Mouse (Mus musculus) small intestine, adult 2 months (tissue): Measurements from ENCODE around the gene Dll1. TPM values are rescaled to one million over a fixed set of nuclear protein-coding genes. Genes with fewer than 3 reads are reported as not detected.
A peak's percentile ranks its signal among the peaks of the same experiment; 100 is the strongest.

Source experiments
- H3K27ac ChIP-seq: fragments of 200-500 bp; 2 replicates; pipeline ENCODE4 v1.5.1; 2012; ENCODE audit warnings: low read depth, low read length, control low read depth, inconsistent platforms; ENCODE audit not compliant: insufficient read depth
- H3K27me3 ChIP-seq: fragments of 200-500 bp; 2 replicates; pipeline ENCODE4 v1.6.1; 2012; ENCODE audit warnings: mild to moderate bottlenecking, moderate library complexity, low read length, inconsistent platforms; ENCODE audit not compliant: control insufficient read depth, insufficient read depth
- H3K36me3 ChIP-seq: fragments of 200-500 bp; 2 replicates; pipeline ENCODE4 v1.6.1; 2012; ENCODE audit warnings: mild to moderate bottlenecking, low read length, control low read depth, inconsistent platforms; ENCODE audit not compliant: control insufficient read depth, insufficient read depth
- H3K4me1 ChIP-seq: fragments of 200-500 bp; 2 replicates; pipeline ENCODE4 v1.6.1; 2012; ENCODE audit warnings: low read length, inconsistent platforms, mixed read lengths; ENCODE audit not compliant: control insufficient read depth, insufficient read depth, insufficient read length
- H3K4me3 ChIP-seq: fragments of 200-500 bp; 2 replicates; pipeline ENCODE4 v1.5.1; 2012; ENCODE audit warnings: low read depth, mild to moderate bottlenecking, control low read depth, inconsistent platforms, low read length, moderate library complexity
- CTCF ChIP-seq: fragments of 200-500 bp; IDR thresholded peaks from 2 replicates; pipeline ENCODE4 v1.5.1; 2012; ENCODE audit warnings: low read depth, mild to moderate bottlenecking, control low read depth, inconsistent platforms, low read length, moderate library complexity, mixed read lengths; ENCODE audit not compliant: insufficient replicate concordance, insufficient read length; ENCODE audit errors: extremely low read depth
- POLR2A ChIP-seq: fragments of 200-500 bp; IDR thresholded peaks from 2 replicates; pipeline ENCODE4 v1.6.1; 2012; ENCODE audit warnings: low read depth, mild to moderate bottlenecking, control low read depth, inconsistent platforms, low read length, moderate library complexity
- WGBS: fragments of 180-500 bp; shearing (Covaris S2); methylation state at CpG from one replicate; pipeline ENCODE4 v1.1.7; 2018; 5-methylcytosine and 5-hydroxymethylcytosine counted together
- polyA plus RNA-seq: library from polyadenylated mRNA; depleted of rRNA; stranded (reverse); fragments of >200 nt; gene quantifications from 2 replicates; pipeline ENCODE4 v1.2.3, GENCODE M21; 2012; rRNA removed

Dll1 gene
- 22.4 and 52.5 TPM in 2 replicates for polyA plus RNA-seq

DNA sequence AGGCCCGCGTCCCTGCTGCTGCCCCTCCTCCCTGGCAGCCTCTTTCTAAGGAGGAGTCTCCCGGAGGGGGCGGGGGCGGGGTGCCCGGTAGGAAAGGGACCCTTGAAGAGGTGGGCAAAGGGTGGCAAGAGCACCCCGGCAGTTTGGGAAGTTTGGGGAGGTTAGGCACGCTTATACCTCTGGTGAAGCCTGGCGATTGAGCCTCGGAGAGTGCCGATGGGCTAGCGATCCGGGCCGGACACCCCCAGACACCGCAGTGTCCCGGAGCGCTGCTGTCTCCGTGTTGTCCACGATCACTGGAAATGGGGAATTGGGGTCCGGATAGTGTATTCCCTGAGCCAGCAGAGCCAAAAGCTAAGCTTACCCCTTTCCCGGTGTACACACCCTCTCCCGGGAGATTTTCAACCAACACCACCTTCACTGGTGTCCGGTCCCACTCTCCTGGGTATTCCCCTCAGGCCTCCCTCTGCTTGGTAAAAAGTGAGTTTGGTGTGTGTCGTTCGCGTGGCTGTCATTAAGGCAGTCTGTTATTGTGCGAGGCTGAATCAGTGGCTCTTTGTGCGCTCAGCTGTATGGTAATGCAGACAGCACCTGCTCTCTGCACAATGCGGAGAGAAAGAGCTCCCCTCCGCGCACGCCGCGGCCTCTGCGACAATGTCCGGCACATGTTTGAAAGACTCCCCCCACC is at the start of gene Dll1:
Dll1 (minus strand) TSS at position 379 of the 688 bp plus-strand sequence.
- Histone ChIP-seq H3K4me1 (peaks cover 19% of the 10 kb centered on the region), H3K27me3 (no peaks in the 10 kb centered on the region), H3K4me3 (peak within 1 kb of the TSS; percentile 93), H3K27ac (peak within 1 kb of the TSS; percentile 94), H3K36me3 (peaks cover 9% of the 10 kb centered on the region)
- WGBS, result 4% methylated on average over 36 of the region's 36 CpGs
- TF ChIP-seq POLR2A (no peak), CTCF (0 out of 2 replicates have a peak, but pooled peaks have one; percentile 14)

DNA sequence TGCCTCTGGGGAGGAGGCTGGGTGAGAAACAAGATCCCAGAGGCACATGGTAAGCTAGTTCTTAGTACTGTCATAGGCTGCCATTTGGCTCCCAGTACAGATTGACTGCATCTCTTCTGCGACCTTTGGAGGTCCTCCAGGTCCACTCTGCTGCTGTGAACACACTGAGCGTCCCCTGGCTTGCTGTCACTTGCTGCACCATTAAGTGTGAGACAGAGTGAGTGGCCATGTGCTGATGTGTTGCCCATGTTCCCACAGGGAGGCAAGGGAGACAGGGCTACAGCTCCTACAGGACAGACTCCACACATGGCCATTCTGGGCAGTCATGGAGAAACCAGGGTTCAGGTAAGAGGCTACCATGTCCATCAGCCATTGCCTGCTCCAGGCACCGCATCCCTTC is 49.3 kb upstream of the Dll1 start:
- Histone ChIP-seq H3K27ac (no peak overlapping the region), H3K36me3 (peaks cover 60% of the 10 kb centered on the region), H3K4me3 (no peak overlapping the region), H3K27me3 (no peaks in the 10 kb centered on the region), H3K4me1 (no peaks in the 10 kb centered on the region)
- TF ChIP-seq POLR2A (no peak), CTCF (no peak)
- WGBS, result 93% methylated on average over 3 of the region's 3 CpGs

DNA sequence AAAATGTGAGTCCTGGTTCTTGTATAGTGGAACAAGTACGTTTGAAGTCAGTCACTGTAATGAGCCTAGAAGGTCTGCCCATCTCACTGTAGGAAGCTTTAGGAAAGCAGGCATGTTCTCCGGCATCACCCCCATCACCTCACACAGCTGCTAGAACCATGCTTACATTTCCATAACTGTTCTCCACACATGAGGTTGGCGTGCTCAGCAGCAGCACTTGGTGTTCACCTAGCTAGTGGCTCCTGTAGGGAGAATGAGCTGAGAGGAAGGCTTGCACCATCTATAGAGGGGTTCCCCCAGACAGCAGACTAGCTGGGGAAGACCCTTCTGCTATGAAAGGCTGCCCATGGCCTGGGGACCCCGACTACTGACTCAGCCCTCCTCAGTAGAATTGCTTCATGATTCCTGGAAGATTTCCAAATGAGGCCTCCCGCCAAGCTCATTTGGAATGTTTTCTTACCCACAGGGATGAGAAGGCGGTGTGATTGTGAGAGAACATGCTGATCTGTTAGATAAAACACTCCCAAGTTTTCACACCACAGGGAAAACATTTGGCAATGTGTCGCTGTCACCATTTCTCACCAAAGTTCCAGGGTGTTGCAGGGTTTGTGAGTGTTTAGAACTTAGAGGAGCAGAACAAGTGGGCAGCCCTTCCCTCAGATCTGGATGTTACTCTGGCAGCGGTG is 46.6 kb upstream of the Dll1 start:
- 74% methylated on average over 8 of the region's 8 CpGs for WGBS
- Histone ChIP-seq H3K4me1 (no peaks in the 10 kb centered on the region), H3K4me3 (no peak overlapping the region), H3K27ac (no peak overlapping the region), H3K27me3 (no peaks in the 10 kb centered on the region), H3K36me3 (peaks cover 77% of the 10 kb centered on the region)
- TF ChIP-seq CTCF, result no peak
- no peak for TF ChIP-seq POLR2A

DNA sequence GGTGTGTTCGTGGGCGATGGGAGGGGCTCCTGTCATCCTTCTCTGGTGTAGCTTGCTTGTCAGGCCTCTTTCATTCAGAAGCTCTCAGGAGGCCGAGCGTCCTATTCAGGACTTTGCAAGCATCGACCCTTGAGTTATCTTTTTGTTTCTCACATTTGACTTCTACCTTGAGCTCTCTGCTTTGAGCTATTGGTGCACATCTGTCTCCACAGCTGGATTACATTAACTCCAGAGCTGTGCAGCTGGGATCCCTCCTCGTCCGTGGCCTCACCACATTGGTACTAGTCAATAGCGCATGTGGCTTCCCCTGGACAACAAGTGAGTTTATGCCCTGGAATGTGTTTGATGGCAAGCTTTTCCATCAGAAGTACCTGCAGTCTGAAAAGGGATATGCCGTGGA is 46.0 kb upstream of the Dll1 start:
- no peak overlapping the region for H3K27ac ChIP-seq
- H3K4me3 ChIP-seq, result no peak overlapping the region
- H3K27me3 ChIP-seq, result no peaks in the 10 kb centered on the region
- H3K4me1 ChIP-seq, result no peaks in the 10 kb centered on the region
- peaks cover 81% of the 10 kb centered on the region for H3K36me3 ChIP-seq
- TF ChIP-seq CTCF (no peak), POLR2A (no peak)
- 93% methylated on average over 9 of the region's 9 CpGs for WGBS

DNA sequence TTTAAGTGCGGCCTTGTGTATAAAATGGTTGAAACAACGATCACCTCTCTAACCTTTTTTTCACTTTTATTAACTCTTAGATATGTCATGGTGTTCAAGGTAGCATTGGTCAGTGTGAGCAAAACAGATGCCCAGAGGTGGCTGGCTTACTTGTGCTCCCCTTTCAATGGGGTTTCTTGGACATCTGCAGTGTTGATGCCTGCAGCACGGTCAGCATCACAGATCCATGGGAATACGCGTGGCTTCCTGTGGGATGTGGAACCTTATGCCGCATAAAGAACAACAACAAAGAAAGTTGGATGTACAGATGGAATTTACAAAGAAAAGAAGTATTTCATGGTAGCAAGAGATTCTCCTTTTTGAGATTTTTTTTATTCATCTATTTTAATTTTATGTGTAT is 44.8 kb upstream of the Dll1 start:
- 97% methylated on average over 6 of the region's 6 CpGs for WGBS
- H3K4me3 ChIP-seq, result no peak overlapping the region
- TF ChIP-seq CTCF (no peak), POLR2A (no peak)
- peaks cover 83% of the 10 kb centered on the region for H3K36me3 ChIP-seq
- H3K27me3 ChIP-seq, result no peaks in the 10 kb centered on the region
- no peaks in the 10 kb centered on the region for H3K4me1 ChIP-seq
- no peak overlapping the region for H3K27ac ChIP-seq

DNA sequence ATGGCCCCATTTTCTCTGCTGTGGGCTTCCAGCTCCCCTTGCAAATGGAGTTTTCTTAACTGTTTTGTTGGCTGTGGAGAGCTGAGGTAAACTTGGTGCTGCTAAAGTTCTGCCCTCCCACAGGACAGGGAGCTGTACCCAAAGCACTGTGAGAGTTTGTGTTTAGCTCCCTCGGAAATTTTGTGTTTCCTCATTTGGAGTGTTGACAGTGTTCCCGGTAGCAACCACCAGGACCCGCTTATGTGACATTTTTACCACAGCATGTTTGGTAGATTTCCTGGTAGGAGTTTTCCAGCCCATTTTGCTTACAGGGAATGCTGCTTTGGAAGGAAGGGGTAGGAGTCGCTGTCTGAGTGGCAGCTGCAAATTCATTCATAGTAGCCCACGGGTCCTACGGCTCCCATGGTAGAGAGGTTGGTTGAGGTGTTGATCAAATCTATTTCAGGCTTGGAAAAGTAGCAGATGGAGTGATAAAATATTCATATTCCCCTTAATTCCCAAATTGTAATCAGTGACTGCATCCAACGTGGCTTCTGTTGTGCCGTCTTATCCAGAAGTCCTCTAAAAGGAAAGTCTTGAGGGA is 43.4 kb upstream of the Dll1 start:
- Histone ChIP-seq H3K4me3 (no peak overlapping the region), H3K27ac (no peak overlapping the region), H3K4me1 (no peaks in the 10 kb centered on the region), H3K27me3 (no peaks in the 10 kb centered on the region), H3K36me3 (peaks cover 81% of the 10 kb centered on the region)
- TF ChIP-seq CTCF (no peak), POLR2A (no peak)
- WGBS, result 89% methylated on average over 8 of the region's 8 CpGs

DNA sequence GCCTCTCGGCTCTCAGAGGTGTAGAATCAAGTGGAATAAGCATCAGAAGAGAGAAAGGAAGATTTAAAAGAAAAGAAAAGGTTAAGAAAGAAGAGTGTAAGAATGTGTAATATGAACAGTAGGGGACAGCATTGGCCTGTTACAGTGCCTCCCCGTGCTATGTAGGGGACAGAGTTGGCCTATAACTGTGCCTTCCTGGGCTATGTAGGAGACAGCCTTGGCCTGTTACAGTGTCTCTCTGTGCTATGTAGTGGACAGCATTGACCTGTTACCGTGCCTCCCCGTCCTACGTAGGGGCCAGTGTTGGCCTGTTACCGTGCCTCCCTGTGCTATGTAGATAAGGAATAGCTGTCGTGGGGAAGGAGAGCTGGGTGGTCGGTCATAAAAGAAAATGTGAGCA is 42.9 kb upstream of the Dll1 start:
- Histone ChIP-seq H3K4me1 (no peaks in the 10 kb centered on the region), H3K4me3 (no peak overlapping the region), H3K36me3 (peaks cover 82% of the 10 kb centered on the region), H3K27ac (no peak overlapping the region), H3K27me3 (no peaks in the 10 kb centered on the region)
- TF ChIP-seq CTCF (no peak), POLR2A (no peak)
- WGBS, result 92% methylated on average over 8 of the region's 8 CpGs
